Mouse (Mus musculus) heart, embryonic 14.5 days (tissue): Measurements from ENCODE around the gene Plxnc1. TPM values are rescaled to one million over a fixed set of nuclear protein-coding genes. Genes with fewer than 3 reads are reported as not detected.

Experiments used
- ATAC-seq: fragments of 200-750 bp; cut with Nextera tagmentation; 2 replicates; pipeline ENCODE4 v1.8.0; 2017; ENCODE audit warnings: low read depth, moderate TSS enrichment; ENCODE audit not compliant: insufficient number of reproducible peaks, insufficient read depth, low FRiP score
- H3K27ac ChIP-seq, 2 experiments: fragments of 200-500 bp in 1 of 2; fragments of 300-500 bp in 1 of 2; sonication (generic) in 1 of 2; replicated peaks in 1 of 2; 2 replicates each; pipeline ENCODE4 v1.5.1; 2012 to 2014; ENCODE audit warnings: low read depth in 2 of 2, low read length in 2 of 2, control low read depth in 1 of 2, mild to moderate bottlenecking in 1 of 2, mixed read lengths in 1 of 2; ENCODE audit not compliant: control insufficient read depth in 1 of 2, insufficient read depth in 1 of 2
- H3K27me3 ChIP-seq: fragments of 300-500 bp; sonication (generic); 2 replicates; pipeline ENCODE4 v1.6.1; 2014; ENCODE audit warnings: mild to moderate bottlenecking, low read length, control low read depth; ENCODE audit not compliant: control insufficient read depth, insufficient read depth
- H3K36me3 ChIP-seq: fragments of 300-500 bp; sonication (generic); 2 replicates; pipeline ENCODE4 v1.6.1; 2014; ENCODE audit warnings: mild to moderate bottlenecking, control low read depth, low read length, mixed read lengths; ENCODE audit not compliant: control insufficient read depth, insufficient read depth
- H3K4me1 ChIP-seq, 2 experiments: fragments of 200-500 bp in 1 of 2; fragments of 300-500 bp in 1 of 2; sonication (generic) in 1 of 2; 2 replicates each; pipeline ENCODE4 v1.6.1; 2012 to 2014; ENCODE audit warnings: low read length in 2 of 2, control low read depth in 1 of 2, mixed read lengths in 1 of 2; ENCODE audit not compliant: control insufficient read depth in 2 of 2, insufficient read depth in 2 of 2
- H3K4me2 ChIP-seq: fragments of 300-500 bp; sonication (generic); 2 replicates; pipeline ENCODE4 v1.6.1; 2014; ENCODE audit warnings: mild to moderate bottlenecking, low read length
- H3K4me3 ChIP-seq, 2 experiments: fragments of 200-500 bp in 1 of 2; fragments of 300-500 bp in 1 of 2; sonication (generic) in 1 of 2; 2 replicates each; pipeline ENCODE4 v1.5.1; 2012 to 2014; ENCODE audit warnings: low read length in 2 of 2, mild to moderate bottlenecking in 2 of 2, control low read depth in 1 of 2, low read depth in 1 of 2, moderate library complexity in 1 of 2; ENCODE audit not compliant: control insufficient read depth in 1 of 2, insufficient read depth in 1 of 2
- H3K9ac ChIP-seq: fragments of 300-500 bp; sonication (generic); 2 replicates; pipeline ENCODE4 v1.6.1; 2014; ENCODE audit warnings: mild to moderate bottlenecking, low read length
- H3K9me3 ChIP-seq: fragments of 300-500 bp; sonication (generic); 2 replicates; pipeline ENCODE4 v1.6.1; 2016; ENCODE audit warnings: low read length, control low read depth; ENCODE audit not compliant: control insufficient read depth
- WGBS: fragments of 180-500 bp; shearing (Covaris S2); extraction: QIAGEN DNeasy Blood & Tissue Kit; methylation state at CpG from one replicate; pipeline ENCODE4 v1.1.7; 2014; 5-methylcytosine and 5-hydroxymethylcytosine counted together
- polyA plus RNA-seq: library from polyadenylated mRNA; unstranded; fragments of >200 nt; fragmentation: Nextera tagmentation; extraction: Ambion mirVana; gene quantifications from 2 replicates; pipeline ENCODE4 v1.2.1, GENCODE M21; 2014

The Plxnc1 gene
- polyA plus RNA-seq, 1 experiment from 2014 or later, result 6.9 TPM

DNA sequence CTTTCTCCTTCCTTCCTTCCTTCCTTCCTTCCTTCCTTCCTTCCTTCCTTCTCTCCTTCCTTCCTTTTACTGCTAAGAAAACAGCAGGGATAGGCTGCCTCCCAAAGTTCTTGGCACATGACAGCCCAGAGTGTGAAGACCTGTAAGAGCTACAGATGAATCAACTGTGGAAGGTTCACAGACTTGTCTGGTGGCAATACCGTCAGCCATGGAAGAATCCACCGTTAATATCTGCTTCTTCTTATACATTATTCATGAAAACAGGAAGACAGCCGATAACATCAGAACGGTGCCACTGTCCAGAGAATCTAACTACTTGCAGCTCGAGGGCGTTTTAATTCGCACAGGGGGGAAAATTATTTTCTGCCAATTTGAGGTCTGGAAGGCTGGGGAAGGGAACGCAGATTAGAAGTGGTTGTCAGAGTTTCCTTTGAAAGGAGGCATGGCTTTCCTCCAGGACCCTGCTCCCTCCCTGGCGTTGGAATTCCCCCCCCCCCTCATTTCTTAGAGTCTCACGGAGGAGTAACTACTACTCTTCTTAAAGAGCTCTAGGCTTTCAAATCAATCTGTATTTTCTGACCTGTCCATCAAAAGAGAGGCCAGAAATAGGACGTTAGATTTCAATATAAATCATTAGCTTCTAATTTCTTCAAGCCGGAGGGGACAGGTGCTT is 37.0 kb upstream of the Plxnc1 start:
- peaks cover 7% of the 10 kb centered on the region; the same call in 1 of the 2 replicates for H3K9me3 ChIP-seq
- 44% methylated on average over 12 of the region's 12 CpGs for WGBS
- H3K27ac ChIP-seq, result no peak overlapping the region
- no peaks in the 10 kb centered on the region for H3K4me1 ChIP-seq
- H3K4me3 ChIP-seq, result no peak overlapping the region
- no peak for ATAC-seq
- no peaks in the 10 kb centered on the region for H3K36me3 ChIP-seq
- H3K27me3 ChIP-seq, result no peaks in the 10 kb centered on the region
- no peak overlapping the region for H3K9ac ChIP-seq
- 0 out of 2 replicates have a peak overlapping the region, but pooled peaks have one; percentile 16 for H3K4me2 ChIP-seq

GRCm38 (mm10) chr10:94978265-94978822 is 33.7 kb upstream of the Plxnc1 start:
- no peak overlapping the region for H3K9ac ChIP-seq
- no peaks in the 10 kb centered on the region for H3K4me1 ChIP-seq
- H3K27ac ChIP-seq, result no peak overlapping the region
- H3K9me3 ChIP-seq, result no peaks in the 10 kb centered on the region
- no peak overlapping the region for H3K4me2 ChIP-seq
- H3K27me3 ChIP-seq, result no peaks in the 10 kb centered on the region
- H3K4me3 ChIP-seq, result no peak overlapping the region
- WGBS, result 60% methylated on average over 5 of the region's 5 CpGs
- ATAC-seq, result no peak
- no peaks in the 10 kb centered on the region for H3K36me3 ChIP-seq

- ATAC-seq, result no peak
- Histone ChIP-seq H3K27ac (no peak overlapping the region), H3K9ac (no peak overlapping the region), H3K4me3 (no peak overlapping the region), H3K36me3 (no peaks in the 10 kb centered on the region), H3K9me3 (no peaks in the 10 kb centered on the region), H3K27me3 (no peaks in the 10 kb centered on the region), H3K4me1 (no peaks in the 10 kb centered on the region), H3K4me2 (no peak overlapping the region)
- 61% methylated on average over 5 of the region's 5 CpGs for WGBS
These were observed 31.7 kb upstream of the Plxnc1 start for GRCm38 (mm10) chr10:94976329-94976728.

GRCm38 (mm10) chr10:94975099-94975496 is 30.5 kb upstream of the Plxnc1 start:
- Histone ChIP-seq H3K9ac (no peak overlapping the region), H3K9me3 (no peaks in the 10 kb centered on the region), H3K27me3 (no peaks in the 10 kb centered on the region), H3K4me1 (no peaks in the 10 kb centered on the region), H3K36me3 (no peaks in the 10 kb centered on the region), H3K27ac (no peak overlapping the region), H3K4me3 (no peak overlapping the region), H3K4me2 (no peak overlapping the region)
- ATAC-seq, result no peak
- 56% methylated on average over 4 of the region's 4 CpGs for WGBS

- ATAC-seq, result no peak
- H3K36me3 ChIP-seq, result no peaks in the 10 kb centered on the region
- no peak overlapping the region for H3K27ac ChIP-seq
- H3K9ac ChIP-seq, result no peak overlapping the region
- no peaks in the 10 kb centered on the region for H3K4me1 ChIP-seq
- 56% methylated on average over 9 of the region's 9 CpGs for WGBS
- H3K4me2 ChIP-seq, result no peak overlapping the region
- no peaks in the 10 kb centered on the region for H3K9me3 ChIP-seq
- no peaks in the 10 kb centered on the region for H3K27me3 ChIP-seq
- no peak overlapping the region for H3K4me3 ChIP-seq
These were observed 29.9 kb upstream of the Plxnc1 start for GRCm38 (mm10) chr10:94974345-94975098.

DNA sequence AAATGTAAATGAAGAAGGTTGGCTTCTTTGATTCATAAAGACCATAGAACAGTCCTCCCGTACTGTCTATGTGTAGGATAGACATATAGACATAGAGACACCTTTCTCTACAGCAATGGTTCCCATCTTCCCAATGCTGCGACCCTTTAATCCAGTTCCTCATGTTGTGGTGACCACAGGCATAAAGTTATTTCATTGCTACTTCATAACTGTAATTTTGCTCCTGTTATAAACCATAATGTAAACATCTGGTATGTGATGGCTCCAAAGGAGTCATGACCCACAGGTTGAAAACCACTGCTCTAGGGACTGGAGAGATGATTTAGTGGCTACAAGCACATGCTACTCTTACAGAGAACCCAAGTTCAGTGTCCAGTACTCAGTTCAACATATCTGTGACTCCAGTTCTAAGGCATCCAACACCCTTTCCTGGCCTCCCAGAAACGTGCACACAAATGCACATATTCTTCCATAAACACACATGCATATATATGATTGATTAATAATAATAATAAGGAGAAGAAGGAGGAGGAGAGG is 27.1 kb upstream of the Plxnc1 start:
- no peak overlapping the region for H3K27ac ChIP-seq
- no peak overlapping the region for H3K9ac ChIP-seq
- no peaks in the 10 kb centered on the region for H3K36me3 ChIP-seq
- no peak overlapping the region for H3K4me2 ChIP-seq
- no peaks in the 10 kb centered on the region for H3K27me3 ChIP-seq
- H3K9me3 ChIP-seq, result no peaks in the 10 kb centered on the region
- ATAC-seq, result no peak
- WGBS, result 64% methylated on average over 3 of the region's 3 CpGs
- no peak overlapping the region for H3K4me3 ChIP-seq
- H3K4me1 ChIP-seq, result no peaks in the 10 kb centered on the region

- no peak for ATAC-seq
- no peaks in the 10 kb centered on the region for H3K4me1 ChIP-seq
- H3K9ac ChIP-seq, result no peak overlapping the region
- no peaks in the 10 kb centered on the region for H3K9me3 ChIP-seq
- 64% methylated on average over 6 of the region's 6 CpGs for WGBS
- no peak overlapping the region for H3K4me3 ChIP-seq
- no peak overlapping the region for H3K4me2 ChIP-seq
- no peaks in the 10 kb centered on the region for H3K27me3 ChIP-seq
- no peaks in the 10 kb centered on the region for H3K36me3 ChIP-seq
- H3K27ac ChIP-seq, result no peak overlapping the region
These were observed 25.6 kb upstream of the Plxnc1 start for GRCm38 (mm10) chr10:94970221-94970620.
